Mouse (Mus musculus) mesoderm, embryonic 11.5 days (tissue): ENCODE data around the gene Aanat.
A peak's percentile ranks its signal among the peaks of the same experiment; 100 is the strongest.
"Not testable (repeated sequence)": the region's sequence is repeated elsewhere in the genome, so short reads cannot be mapped to it uniquely, and the experiment has no call there.

Experiments
- DNase-seq: peaks from one replicate; pipeline ENCODE4 v3.0.0-alpha.2; 2012; ENCODE audit warnings: low read depth, low spot score

Gene Aanat

GRCm38 (mm10) chr11:116611168-116611567 is 24.9 kb downstream of the Aanat start:
- DNase-seq: not testable (repeated sequence)

GRCm38 (mm10) chr11:116611883-116612282 is 25.7 kb downstream of the Aanat start:
- no peak for DNase-seq

GRCm38 (mm10) chr11:116612554-116612953 is 26.3 kb downstream of the Aanat start:
- no peak for DNase-seq

GRCm38 (mm10) chr11:116613234-116613633 is 27.0 kb downstream of the Aanat start:
- no peak for DNase-seq

GRCm38 (mm10) chr11:116615735-116616437 is 29.7 kb downstream of the Aanat start:
- peak; percentile 37 for DNase-seq

GRCm38 (mm10) chr11:116616438-116617118 is 30.3 kb downstream of the Aanat start:
- no peak for DNase-seq

GRCm38 (mm10) chr11:116617641-116618040 is 31.4 kb downstream of the Aanat start:
- DNase-seq: no peak

GRCm38 (mm10) chr11:116618666-116619065 is 32.4 kb downstream of the Aanat start:
- no peak for DNase-seq

GRCm38 (mm10) chr11:116619156-116619555 is 32.9 kb downstream of the Aanat start:
- no peak for DNase-seq

- DNase-seq: no peak
These were observed 33.3 kb downstream of the Aanat start for GRCm38 (mm10) chr11:116619561-116619960.

- DNase-seq: no peak
These were observed 33.8 kb downstream of the Aanat start for GRCm38 (mm10) chr11:116620073-116620472.

GRCm38 (mm10) chr11:116620559-116621253 is 34.5 kb downstream of the Aanat start:
- no peak for DNase-seq

GRCm38 (mm10) chr11:116621258-116621704 is 35.0 kb downstream of the Aanat start:
- DNase-seq: peak; percentile 58

GRCm38 (mm10) chr11:116623281-116624124 is 37.3 kb downstream of the Aanat start:
- no peak for DNase-seq

- DNase-seq: peak; percentile 82
These were observed 38.0 kb downstream of the Aanat start for GRCm38 (mm10) chr11:116624131-116624832.

- peak; percentile 64 for DNase-seq
These were observed 39.1 kb downstream of the Aanat start for GRCm38 (mm10) chr11:116625081-116626000.

- no peak for DNase-seq
These were observed 40.3 kb downstream of the Aanat start, which contains the start of gene Rhbdf2 for GRCm38 (mm10) chr11:116626299-116627071. Rhbdf2 (minus strand) TSS chr11:116627019.

GRCm38 (mm10) chr11:116627072-116628020 is 41.1 kb downstream of the Aanat start:
- no peak for DNase-seq
